Mouse (Mus musculus): ENCODE measurements around the gene Rora. TPM values are rescaled to one million over a fixed set of nuclear protein-coding genes. Genes with fewer than 3 reads are reported as not detected.
A peak's percentile ranks its signal among the peaks of the same experiment; 100 is the strongest.

Gene Rora
- polyA plus RNA-seq (2016; fragmentation: Nextera tagmentation; extraction: Ambion mirVana), result 6.9 and 8.9 TPM in 2 replicates

GRCm38 (mm10) chr9:68653211-68654038 lies at the start of gene Rora:
Gene Rora, plus strand, starts transcription at chr9:68653786.
- Histone ChIP-seq H3K36me3 (no peaks in the 10 kb centered on the region), H3K27me3 (peaks cover 5% of the 10 kb centered on the region), H3K9me3 (no peaks in the 10 kb centered on the region), H3K27ac (replicated peaks) (peak within 1 kb of the TSS; percentile 95), H3K4me1 (peaks cover 29% of the 10 kb centered on the region), H3K4me2 (replicated peaks) (peak within 1 kb of the TSS; percentile 92), H3K4me3 (peak within 1 kb of the TSS; percentile 83), H3K9ac (replicated peaks) (peak within 1 kb of the TSS; percentile 81)
- ATAC-seq (ENCODE audit: low FRiP score, low read depth), result peak; percentile 82
- under 1% methylated on average over 67 of the region's 72 CpGs for WGBS

GRCm38 (mm10) chr9:68614006-68614405 lies 39.6 kb upstream of the Rora start:
- H3K9me3 ChIP-seq, result no peaks in the 10 kb centered on the region
- H3K9ac ChIP-seq (replicated peaks), result no peak overlapping the region
- no peak for ATAC-seq (ENCODE audit: low FRiP score, low read depth)
- no peaks in the 10 kb centered on the region for H3K27me3 ChIP-seq
- H3K36me3 ChIP-seq, result no peaks in the 10 kb centered on the region
- H3K27ac ChIP-seq (replicated peaks), result no peak overlapping the region
- peaks cover 6% of the 10 kb centered on the region; the same call in 1 of the 2 replicates for H3K4me1 ChIP-seq
- 93% methylated on average over 9 of the region's 9 CpGs for WGBS
- H3K4me3 ChIP-seq, result no peak overlapping the region
- H3K4me2 ChIP-seq (replicated peaks), result no peak overlapping the region

DNA sequence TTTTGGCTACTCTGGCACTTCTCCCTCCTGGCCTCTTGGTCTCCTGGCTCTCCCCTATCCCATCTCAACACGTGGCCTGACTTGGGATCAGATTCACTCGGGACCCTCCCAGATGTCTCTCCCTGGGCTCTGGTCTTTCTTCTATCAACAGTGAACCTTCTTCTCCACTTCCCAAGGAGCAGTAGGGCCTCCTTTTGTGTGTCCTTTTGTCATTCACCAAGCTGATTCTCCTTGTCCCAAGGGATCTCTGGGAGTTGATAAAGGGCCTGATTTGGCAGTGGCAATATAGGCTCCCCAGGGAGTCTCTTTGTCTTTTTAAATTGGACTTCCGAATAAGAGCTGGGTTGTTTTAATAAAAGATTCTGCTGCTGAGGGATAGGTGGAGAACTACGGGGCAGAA lies 36.5 kb upstream of the Rora start:
- no peaks in the 10 kb centered on the region for H3K27me3 ChIP-seq
- WGBS, result 13% methylated on average over 4 of the region's 4 CpGs
- H3K9ac ChIP-seq (replicated peaks), result no peak overlapping the region
- no peaks in the 10 kb centered on the region for H3K36me3 ChIP-seq
- no peak overlapping the region for H3K4me2 ChIP-seq (replicated peaks)
- ATAC-seq (ENCODE audit: low FRiP score, low read depth), result no peak
- H3K4me3 ChIP-seq, result no peak overlapping the region
- no peaks in the 10 kb centered on the region for H3K9me3 ChIP-seq
- peaks cover 6% of the 10 kb centered on the region; the same call in 1 of the 2 replicates for H3K4me1 ChIP-seq
- no peak overlapping the region for H3K27ac ChIP-seq (replicated peaks)

- 87% methylated on average over 2 of the region's 2 CpGs for WGBS
- no peak overlapping the region for H3K4me3 ChIP-seq
- H3K36me3 ChIP-seq, result no peaks in the 10 kb centered on the region
These were observed 33.5 kb upstream of the Rora start for GRCm38 (mm10) chr9:68620036-68620435.

GRCm38 (mm10) chr9:68620441-68620840 lies 33.1 kb upstream of the Rora start:
- no peaks in the 10 kb centered on the region for H3K9me3 ChIP-seq
- H3K9ac ChIP-seq (replicated peaks), result no peak overlapping the region
- H3K4me1 ChIP-seq, result peaks cover 6% of the 10 kb centered on the region; the same call in 1 of the 2 replicates
- H3K36me3 ChIP-seq, result no peaks in the 10 kb centered on the region
- ATAC-seq (ENCODE audit: low FRiP score, low read depth), result no peak
- H3K27me3 ChIP-seq, result no peaks in the 10 kb centered on the region
- H3K4me2 ChIP-seq (replicated peaks), result no peak overlapping the region
- H3K27ac ChIP-seq (replicated peaks), result no peak overlapping the region
- H3K4me3 ChIP-seq, result no peak overlapping the region
- WGBS, result 81% methylated on average over 6 of the region's 6 CpGs

More at GRCm38 (mm10) chr9:68620036-68620435, 33.5 kb upstream of the Rora start:
- no peak for ATAC-seq (ENCODE audit: low FRiP score, low read depth)
- no peaks in the 10 kb centered on the region for H3K9me3 ChIP-seq
- H3K27me3 ChIP-seq, result no peaks in the 10 kb centered on the region
- no peak overlapping the region for H3K4me2 ChIP-seq (replicated peaks)
- H3K4me1 ChIP-seq, result peaks cover 6% of the 10 kb centered on the region; the same call in 1 of the 2 replicates
- no peak overlapping the region for H3K27ac ChIP-seq (replicated peaks)
- no peak overlapping the region for H3K9ac ChIP-seq (replicated peaks)

DNA sequence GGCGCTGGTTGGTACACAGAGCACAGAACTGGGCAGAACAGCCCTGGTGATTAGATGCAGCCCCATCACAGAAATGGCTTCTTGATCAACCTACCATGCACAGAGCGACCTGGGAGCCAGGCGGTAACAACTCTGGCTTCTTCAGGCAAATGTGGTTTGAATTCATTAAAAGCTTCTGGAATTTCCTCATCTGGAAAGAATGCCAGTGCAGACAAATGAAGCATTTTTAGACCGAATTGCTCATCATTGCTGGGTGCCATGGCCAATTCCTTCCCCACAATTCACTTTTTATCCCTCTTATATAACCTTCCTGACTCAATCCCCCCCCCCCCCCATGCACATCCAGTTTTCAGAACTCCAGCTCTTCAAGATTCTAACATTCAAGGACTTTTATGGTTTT lies 28.6 kb upstream of the Rora start:
- WGBS, result 84% methylated on average over 4 of the region's 4 CpGs
- Histone ChIP-seq H3K27ac (replicated peaks) (no peak overlapping the region), H3K9me3 (no peaks in the 10 kb centered on the region), H3K9ac (replicated peaks) (no peak overlapping the region), H3K4me2 (replicated peaks) (no peak overlapping the region), H3K36me3 (no peaks in the 10 kb centered on the region), H3K27me3 (no peaks in the 10 kb centered on the region), H3K4me3 (no peak overlapping the region), H3K4me1 (no peaks in the 10 kb centered on the region)
- ATAC-seq (ENCODE audit: low FRiP score, low read depth), result no peak

DNA sequence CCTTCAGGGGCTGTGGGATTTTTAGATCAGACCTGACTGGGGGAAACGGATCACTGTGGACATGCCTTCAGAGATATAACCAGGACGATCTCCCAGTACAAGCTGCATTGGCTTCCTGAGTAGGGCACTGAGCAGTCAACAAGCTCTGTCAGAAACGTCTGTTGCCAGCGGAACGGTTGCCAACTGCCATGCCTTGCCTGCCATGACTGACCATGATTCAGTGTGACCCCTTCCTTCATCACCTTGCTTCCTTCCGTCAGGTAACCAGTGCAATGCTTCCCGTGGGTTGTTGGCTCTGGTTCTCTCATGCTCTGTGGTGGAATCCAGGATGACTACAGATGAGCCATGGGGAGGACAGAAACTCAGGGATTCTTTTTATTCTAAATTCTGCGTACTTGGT lies 16.3 kb upstream of the Rora start:
- 88% methylated on average over 8 of the region's 8 CpGs for WGBS
- Histone ChIP-seq H3K36me3 (no peaks in the 10 kb centered on the region), H3K9me3 (no peaks in the 10 kb centered on the region), H3K4me1 (no peaks in the 10 kb centered on the region), H3K27me3 (no peaks in the 10 kb centered on the region), H3K27ac (replicated peaks) (no peak overlapping the region), H3K4me2 (replicated peaks) (no peak overlapping the region), H3K9ac (replicated peaks) (no peak overlapping the region), H3K4me3 (no peak overlapping the region)
- ATAC-seq (ENCODE audit: low FRiP score, low read depth), result no peak

DNA sequence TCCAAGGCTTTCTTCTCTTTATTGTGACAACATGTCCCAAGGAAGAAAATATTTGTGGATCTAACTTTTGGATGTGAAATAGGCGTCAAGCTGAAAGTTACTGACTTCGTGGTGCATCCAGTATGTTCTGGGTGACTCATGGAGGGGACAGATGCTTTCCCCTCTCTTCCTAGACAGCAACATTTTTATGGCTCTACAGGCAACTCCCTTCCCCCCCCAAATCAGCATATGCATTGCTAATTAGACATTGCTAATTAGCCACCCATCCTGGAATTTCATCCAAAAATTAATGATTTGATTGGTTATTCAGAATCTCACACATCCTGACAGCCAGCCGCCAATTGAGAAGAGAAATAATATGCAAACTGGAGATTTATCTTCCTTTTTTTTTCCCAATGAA lies 12.5 kb upstream of the Rora start:
- Histone ChIP-seq H3K4me2 (replicated peaks) (no peak overlapping the region), H3K27ac (replicated peaks) (no peak overlapping the region), H3K9me3 (no peaks in the 10 kb centered on the region), H3K4me1 (no peaks in the 10 kb centered on the region), H3K36me3 (no peaks in the 10 kb centered on the region), H3K4me3 (no peak overlapping the region), H3K27me3 (no peaks in the 10 kb centered on the region), H3K9ac (replicated peaks) (no peak overlapping the region)
- no peak for ATAC-seq (ENCODE audit: low FRiP score, low read depth)
- 92% methylated on average over 3 of the region's 3 CpGs for WGBS

- Histone ChIP-seq H3K9me3 (no peaks in the 10 kb centered on the region), H3K4me2 (replicated peaks) (no peak overlapping the region), H3K27ac (replicated peaks) (no peak overlapping the region), H3K36me3 (no peaks in the 10 kb centered on the region), H3K4me3 (no peak overlapping the region), H3K4me1 (peaks cover 5% of the 10 kb centered on the region; the same call in 1 of the 2 replicates), H3K27me3 (no peaks in the 10 kb centered on the region), H3K9ac (replicated peaks) (no peak overlapping the region)
- 76% methylated on average over 3 of the region's 3 CpGs for WGBS
- no peak for ATAC-seq (ENCODE audit: low FRiP score, low read depth)
These were observed 5.5 kb upstream of the Rora start for GRCm38 (mm10) chr9:68648061-68648460.

- Histone ChIP-seq H3K9ac (replicated peaks) (peak overlapping the region; percentile 81), H3K27me3 (peaks cover 5% of the 10 kb centered on the region), H3K36me3 (no peaks in the 10 kb centered on the region), H3K27ac (replicated peaks) (peak overlapping the region; percentile 95), H3K4me2 (replicated peaks) (peak overlapping the region; percentile 92), H3K4me1 (peaks cover 29% of the 10 kb centered on the region), H3K9me3 (no peaks in the 10 kb centered on the region), H3K4me3 (peak overlapping the region; percentile 83)
- WGBS, result 1% methylated on average over 25 of the region's 28 CpGs
- peak; percentile 35; the same call in 1 of the 2 replicates for ATAC-seq (ENCODE audit: low FRiP score, low read depth)
These were observed 400 bp downstream of the Rora start for GRCm38 (mm10) chr9:68654039-68654332.

DNA sequence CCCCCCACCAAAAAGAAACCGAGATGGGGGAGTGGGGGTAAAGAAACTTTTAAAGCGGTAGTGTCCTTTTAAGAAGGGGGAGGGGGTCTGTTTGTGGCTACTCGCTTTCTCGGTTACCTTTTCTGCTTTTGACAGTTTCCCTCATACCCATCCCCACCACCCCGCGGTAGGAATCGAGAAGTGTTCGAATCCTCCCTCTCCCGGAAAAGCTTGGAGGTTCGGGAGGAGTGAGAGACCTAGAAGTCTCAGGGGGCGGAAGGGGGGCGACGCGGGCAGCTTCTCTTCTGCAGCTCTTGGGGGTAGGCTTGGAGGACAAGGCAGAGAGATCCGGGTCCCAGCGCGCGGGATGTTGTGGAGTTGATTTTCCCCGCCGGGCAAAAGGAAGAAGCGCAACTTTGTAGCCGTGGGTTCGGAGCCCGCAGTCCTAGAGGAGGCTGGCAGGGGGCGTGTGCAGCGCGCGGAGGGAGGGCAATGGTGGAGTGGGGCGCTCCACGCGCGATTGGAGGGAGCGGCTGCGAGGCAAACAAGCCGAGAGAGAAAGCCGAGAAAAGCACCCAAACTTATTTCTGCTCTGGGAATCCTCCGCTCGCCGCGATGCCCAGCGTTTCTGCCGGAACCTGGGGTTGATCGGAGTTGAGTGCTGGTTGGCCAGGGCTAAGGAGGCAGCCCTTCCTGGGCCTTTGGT lies 889 bp downstream of the Rora start:
- peak overlapping the region; percentile 95; the same call in 1 of the 2 replicates for H3K27ac ChIP-seq (replicated peaks)
- no peak for ATAC-seq (ENCODE audit: low FRiP score, low read depth)

More for the DNA sequence above, 889 bp downstream of the Rora start:
- H3K4me1 ChIP-seq, result peaks cover 29% of the 10 kb centered on the region
- no peaks in the 10 kb centered on the region for H3K9me3 ChIP-seq
- 1% methylated on average over 41 of the region's 43 CpGs for WGBS
- peaks cover 5% of the 10 kb centered on the region for H3K27me3 ChIP-seq
- peak overlapping the region; percentile 81 for H3K9ac ChIP-seq (replicated peaks)
- peak overlapping the region; percentile 92 for H3K4me2 ChIP-seq (replicated peaks)
- peak overlapping the region; percentile 83 for H3K4me3 ChIP-seq
- H3K36me3 ChIP-seq, result no peaks in the 10 kb centered on the region

All from midbrain, embryonic 12.5 days (tissue).